Mouse (Mus musculus) stomach, postnatal 0 days (tissue): ENCODE results near the gene Ing1. TPM values are rescaled to one million over a fixed set of nuclear protein-coding genes. Genes with fewer than 3 reads are reported as not detected.

Source experiments
- ATAC-seq: fragments of 200-750 bp; cut with Nextera tagmentation; 2 replicates; pipeline ENCODE4 v1.8.0; 2017; ENCODE audit not compliant: low FRiP score, low TSS enrichment
- DNase-seq: peaks from one replicate; pipeline ENCODE4 v3.0.0-alpha.2; 2016; ENCODE audit warnings: low spot score
- H3K27ac ChIP-seq: fragments of 300-500 bp; sonication (generic); replicated peaks from 2 replicates; pipeline ENCODE4 v1.5.1; 2014; ENCODE audit warnings: mild to moderate bottlenecking, control low read depth
- H3K27me3 ChIP-seq: fragments of 300-500 bp; sonication (generic); 2 replicates; pipeline ENCODE4 v1.6.1; 2014; ENCODE audit warnings: low read length; ENCODE audit not compliant: control insufficient read depth, insufficient read depth
- H3K36me3 ChIP-seq: fragments of 300-500 bp; sonication (generic); 2 replicates; pipeline ENCODE4 v1.6.1; 2014; ENCODE audit warnings: low read length, mixed read lengths; ENCODE audit not compliant: control insufficient read depth, insufficient read depth
- H3K4me1 ChIP-seq: fragments of 300-500 bp; sonication (generic); replicated peaks from 2 replicates; pipeline ENCODE4 v1.6.1; 2014; ENCODE audit warnings: antibody characterized with exemption; ENCODE audit not compliant: control insufficient read depth, insufficient read depth
- H3K4me2 ChIP-seq: fragments of 300-500 bp; sonication (generic); replicated peaks from 2 replicates; pipeline ENCODE4 v1.6.1; 2014; ENCODE audit warnings: low read depth, mild to moderate bottlenecking, control low read depth, moderate library complexity
- H3K4me3 ChIP-seq: fragments of 300-500 bp; sonication (generic); 2 replicates; pipeline ENCODE4 v1.5.1; 2014; ENCODE audit warnings: low read depth, low read length, control low read depth
- H3K9ac ChIP-seq: fragments of 300-500 bp; sonication (generic); 2 replicates; pipeline ENCODE4 v1.6.1; 2014; ENCODE audit warnings: mild to moderate bottlenecking, low read length, control low read depth, mixed read lengths
- H3K9me3 ChIP-seq: fragments of 300-500 bp; sonication (generic); 2 replicates; pipeline ENCODE4 v1.6.1; 2016; ENCODE audit warnings: low read length; ENCODE audit not compliant: control insufficient read depth
- CTCF ChIP-seq: IDR thresholded peaks from 2 replicates; pipeline ENCODE4 v1.5.1; 2016; ENCODE audit warnings: antibody characterized with exemption, low read depth, mild to moderate bottlenecking, moderate library complexity
- EP300 ChIP-seq: optimal IDR thresholded peaks from 2 replicates; pipeline ENCODE3; 2016; ENCODE audit warnings: antibody characterized with exemption
- WGBS: fragments of 180-500 bp; shearing (Covaris S2); extraction: QIAGEN DNeasy Blood & Tissue Kit; methylation state at CpG from one replicate; pipeline ENCODE4 v1.1.7; 2014; 5-methylcytosine and 5-hydroxymethylcytosine counted together
- polyA plus RNA-seq: library from polyadenylated mRNA; unstranded; fragments of >200 nt; fragmentation: Nextera tagmentation; extraction: Ambion mirVana; gene quantifications from 2 replicates; pipeline ENCODE4 v1.2.1, GENCODE M21; 2015

Gene Ing1
- polyA plus RNA-seq, 1 experiment from 2014 or later, result 23.2 TPM

DNA sequence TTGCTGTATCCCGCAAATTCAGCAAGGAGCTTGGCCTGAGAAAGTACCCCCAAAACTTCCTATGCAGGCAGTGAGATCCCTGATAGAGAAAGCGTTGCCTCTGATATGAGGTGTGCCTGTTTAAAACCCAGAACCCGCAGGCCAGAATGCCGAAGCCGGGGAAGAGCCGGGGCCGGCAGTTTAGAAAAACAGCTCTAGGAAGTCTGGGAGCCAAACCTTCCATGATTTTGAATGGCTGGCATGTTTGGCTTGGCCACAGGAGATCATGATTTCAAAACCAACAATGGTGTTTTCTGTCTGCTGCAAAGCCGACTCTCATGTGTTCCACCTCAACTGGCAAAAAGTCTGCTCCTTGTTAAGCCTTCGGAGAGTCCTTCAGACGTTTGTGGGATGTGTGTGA is 3.0 kb upstream of the Ing1 start:
- WGBS, result 77% methylated on average over 10 of the region's 10 CpGs
- TF ChIP-seq CTCF (no peak), EP300 (no peak)
- no peak for DNase-seq
- Histone ChIP-seq H3K27ac (no peak overlapping the region), H3K4me3 (no peak overlapping the region), H3K27me3 (no peaks in the 10 kb centered on the region), H3K36me3 (no peaks in the 10 kb centered on the region), H3K4me1 (no peaks in the 10 kb centered on the region; the same call in 1 of the 2 replicates), H3K4me2 (no peak overlapping the region), H3K9ac (no peak overlapping the region), H3K9me3 (no peaks in the 10 kb centered on the region)
- no peak for ATAC-seq

DNA sequence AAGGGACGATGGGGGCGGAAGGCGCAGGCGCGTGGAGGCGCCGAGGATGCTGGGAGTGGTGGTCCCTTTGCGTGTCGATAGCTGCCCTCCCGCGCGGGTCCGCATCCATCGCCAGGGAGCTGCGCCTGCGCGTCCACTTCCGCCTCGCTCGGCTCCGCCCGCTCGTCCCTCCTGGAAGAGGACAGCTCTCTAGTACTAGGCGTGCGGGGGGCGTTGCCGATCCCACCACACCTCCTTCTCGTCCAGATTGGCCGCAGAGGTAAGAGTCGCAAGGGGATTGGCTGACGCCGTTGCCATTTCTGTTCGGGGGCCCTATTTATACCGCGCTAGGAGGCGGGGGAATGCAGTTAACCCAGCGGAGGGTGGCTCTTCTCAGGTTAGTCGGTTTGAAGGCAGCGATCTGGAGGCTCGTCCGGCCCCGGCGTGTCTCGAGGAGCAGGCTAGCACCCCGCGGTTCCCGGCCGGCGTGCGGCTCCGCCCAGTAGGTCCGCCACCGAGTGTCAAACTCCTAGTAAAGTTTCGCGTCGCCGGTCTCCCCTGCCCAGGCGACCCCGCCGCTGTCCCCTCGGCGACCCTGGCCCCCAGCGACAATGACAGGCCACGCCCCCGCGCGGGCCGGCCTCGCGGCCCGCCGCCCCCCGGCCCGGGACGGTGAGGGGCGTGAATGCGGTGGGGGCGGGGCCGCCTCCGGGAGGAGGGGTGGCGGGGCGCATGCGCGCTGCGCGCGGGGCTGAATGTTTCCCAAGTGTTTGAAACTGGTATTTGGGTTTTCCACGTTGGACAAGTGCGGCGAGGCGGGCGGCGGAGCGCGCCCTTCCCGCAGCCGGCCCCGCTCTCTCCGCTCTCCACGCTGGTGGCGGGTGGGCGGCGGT is 585 bp downstream of the Ing1 start:
- under 1% methylated on average over 76 of the region's 103 CpGs for WGBS
- H3K27ac ChIP-seq, result peak overlapping the region; percentile 99
- H3K4me2 ChIP-seq, result peak overlapping the region; percentile 88
- no peaks in the 10 kb centered on the region for H3K36me3 ChIP-seq
- no peaks in the 10 kb centered on the region for H3K27me3 ChIP-seq
- DNase-seq (peak; percentile 99), ATAC-seq (peak; percentile 90)
- H3K9ac ChIP-seq, result peak overlapping the region; percentile 84
- H3K4me1 ChIP-seq, result peaks cover 3% of the 10 kb centered on the region; the same call in 1 of the 2 replicates
- TF ChIP-seq EP300 (peak; percentile 78), CTCF (no peak)
- peak overlapping the region; percentile 88 for H3K4me3 ChIP-seq
- no peaks in the 10 kb centered on the region for H3K9me3 ChIP-seq

- peak overlapping the region; percentile 84 for H3K9ac ChIP-seq
- WGBS, result under 1% methylated on average over 70 of the region's 85 CpGs
- peak overlapping the region; percentile 99 for H3K27ac ChIP-seq
- TF ChIP-seq EP300, result no peak
- TF ChIP-seq CTCF, result no peak
- H3K4me1 ChIP-seq, result peaks cover 3% of the 10 kb centered on the region; the same call in 1 of the 2 replicates
- no peaks in the 10 kb centered on the region for H3K9me3 ChIP-seq
- peak; percentile 65 for DNase-seq
- H3K36me3 ChIP-seq, result peaks cover 6% of the 10 kb centered on the region
- ATAC-seq, result no peak
- peak overlapping the region; percentile 88 for H3K4me3 ChIP-seq
- no peaks in the 10 kb centered on the region for H3K27me3 ChIP-seq
- H3K4me2 ChIP-seq, result peak overlapping the region; percentile 88
Observed at GRCm38 (mm10) chr8:11556691-11557423, 1.5 kb downstream of the Ing1 start.

- Histone ChIP-seq H3K27me3 (no peaks in the 10 kb centered on the region), H3K4me2 (peak overlapping the region; percentile 88), H3K36me3 (peaks cover 8% of the 10 kb centered on the region), H3K27ac (peak overlapping the region; percentile 99), H3K9me3 (no peaks in the 10 kb centered on the region), H3K4me3 (peak overlapping the region; percentile 88), H3K4me1 (peaks cover 3% of the 10 kb centered on the region; the same call in 1 of the 2 replicates), H3K9ac (peak overlapping the region; percentile 84)
- ATAC-seq, result no peak
- WGBS, result under 1% methylated on average over 29 of the region's 32 CpGs
- TF ChIP-seq EP300, result no peak
- TF ChIP-seq CTCF, result no peak
- no peak for DNase-seq
Observed at GRCm38 (mm10) chr8:11557424-11557767, 2.0 kb downstream of the Ing1 start.

GRCm38 (mm10) chr8:11557768-11558629 is 2.6 kb downstream of the Ing1 start:
- under 1% methylated on average over 65 of the region's 67 CpGs for WGBS
- peaks cover 8% of the 10 kb centered on the region for H3K36me3 ChIP-seq
- DNase-seq, result peak; percentile 99
- peak overlapping the region; percentile 84 for H3K9ac ChIP-seq
- H3K27me3 ChIP-seq, result no peaks in the 10 kb centered on the region
- H3K27ac ChIP-seq, result peak overlapping the region; percentile 99
- peaks cover 3% of the 10 kb centered on the region; the same call in 1 of the 2 replicates for H3K4me1 ChIP-seq
- peak; percentile 89 for ATAC-seq
- peak overlapping the region; percentile 88 for H3K4me2 ChIP-seq
- no peak for TF ChIP-seq CTCF
- peak; percentile 67 for TF ChIP-seq EP300
- no peaks in the 10 kb centered on the region for H3K9me3 ChIP-seq
- H3K4me3 ChIP-seq, result peak overlapping the region; percentile 88
